In genomic region chr8:123432381-123432780, GRCm38 (mm10) we compare ENCODE assay signal across 14 mouse cellular contexts.
DNase-seq lines count a peak whose midpoint lies in the region.
"Had no signal": no experiment of that assay in that cellular context is flagged by ENCODE, and none has a peak within 500 bp of the region (broad histone marks: within the 10 kb centered on the region; RNA-seq: fewer than 3 reads in every experiment).

No protein-coding gene starts in this region.

- peak; percentile 26 for DNase-seq in cerebellum, adult 9-11 months
- DNase-seq in cerebellum, adult 11 months = no peak
- DNase-seq in A20 (ENCODE audit: low read depth, low spot score) (peak; percentile 88), R1 (ENCODE audit: low read depth, low spot score) (peak; percentile 63), liver (no peak)
- DNase-seq: adrenal gland, adult 2 months; adrenal gland, postnatal 10 days; adrenal gland, postnatal 25 days; B cell, adult 2 months; cerebellum, adult 2 months; cerebellum, adult 9-10 months; cerebellum, postnatal 14 days; cerebellum, postnatal 36 days; embryo, embryonic 11 days had no signal

Comparison
In these comparisons a context has a peak if more than half of its experiments do, and no peak if none do; other contexts are left out.
1. DNase-seq: peak in cerebellum, adult 9-11 months (single experiment), A20 (single experiment) and R1 (single experiment); none in cerebellum, adult 11 months (single experiment) and liver (single experiment).